Mouse (Mus musculus) ES-Bruce4 (cell line): ENCODE data around the gene Agmat. TPM values are rescaled to one million over a fixed set of nuclear protein-coding genes. Genes with fewer than 3 reads are reported as not detected.

Source experiments
- H3K27ac ChIP-seq: 2 replicates; pipeline ENCODE4 v1.5.1; 2012; ENCODE audit warnings: low read length, inconsistent platforms; ENCODE audit not compliant: insufficient read depth
- H3K27me3 ChIP-seq: 2 replicates; pipeline ENCODE4 v1.6.1; 2012; ENCODE audit warnings: mild to moderate bottlenecking, low read length, inconsistent platforms; ENCODE audit not compliant: control insufficient read depth, poor library complexity, insufficient read depth, severe bottlenecking
- H3K36me3 ChIP-seq: 2 replicates; pipeline ENCODE4 v1.6.1; 2012; ENCODE audit warnings: inconsistent platforms, mild to moderate bottlenecking, low read length, moderate library complexity; ENCODE audit not compliant: control insufficient read depth, poor library complexity, insufficient read depth, severe bottlenecking
- H3K4me1 ChIP-seq: one replicate; pipeline ENCODE4 v1.8.1; 2011; ENCODE audit warnings: low read length; ENCODE audit not compliant: control insufficient read depth, insufficient read depth
- H3K4me3 ChIP-seq: 2 replicates; pipeline ENCODE4 v1.5.1; 2011; ENCODE audit warnings: low read depth, mild to moderate bottlenecking, low read length
- H3K9ac ChIP-seq: 2 replicates; pipeline ENCODE4 v1.6.1; 2012; ENCODE audit warnings: low read depth, mild to moderate bottlenecking, inconsistent platforms; ENCODE audit not compliant: poor library complexity, severe bottlenecking
- H3K9me3 ChIP-seq: replicated peaks from 2 replicates; pipeline ENCODE4 v1.6.1; 2012; ENCODE audit warnings: mild to moderate bottlenecking, low read length, inconsistent platforms; ENCODE audit not compliant: control insufficient read depth, poor library complexity, insufficient read depth, severe bottlenecking
- CTCF ChIP-seq: IDR thresholded peaks from one replicate; pipeline ENCODE4 v1.8.1; 2011; ENCODE audit warnings: low read depth, low read length
- EP300 ChIP-seq: IDR thresholded peaks from 2 replicates; pipeline ENCODE4 v1.6.1; 2011; ENCODE audit warnings: low read depth, low read length; ENCODE audit not compliant: insufficient read depth
- POLR2A ChIP-seq: IDR thresholded peaks from one replicate; pipeline ENCODE4 v1.8.1; 2011; ENCODE audit warnings: low read length; ENCODE audit not compliant: insufficient read depth
- polyA plus RNA-seq: library from polyadenylated mRNA; stranded (reverse); fragments of >200 nt; gene quantifications from 2 replicates; pipeline ENCODE4 v1.2.4, GENCODE M21; 2011; ENCODE audit warnings: low read depth; ENCODE audit not compliant: missing spikeins, insufficient read depth, insufficient read length

Gene Agmat
- polyA plus RNA-seq, 1 experiment: not detected

DNA sequence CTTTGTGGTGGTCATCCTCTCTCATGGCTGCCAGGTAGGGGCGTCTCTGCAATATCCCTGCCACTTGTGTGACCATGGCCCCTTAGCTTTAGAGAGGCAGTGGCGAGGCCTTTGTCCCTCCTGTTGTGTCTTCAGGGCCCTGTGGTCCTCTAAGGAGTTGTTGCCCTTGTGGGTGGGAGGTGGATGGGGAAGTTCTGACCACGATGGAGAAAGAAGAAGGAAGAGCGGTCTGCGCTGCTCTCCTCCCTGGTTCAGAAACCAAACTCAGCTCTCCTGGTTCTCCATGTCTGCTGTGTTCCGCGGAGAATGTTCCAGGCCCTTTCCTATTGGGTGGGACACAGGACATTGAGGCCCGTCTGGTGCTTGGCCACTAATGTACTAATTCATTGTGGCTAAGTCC lies 59.4 kb downstream of the Agmat start:
- H3K9ac ChIP-seq: no peak overlapping the region
- H3K27me3 ChIP-seq: no peaks in the 10 kb centered on the region
- no peak overlapping the region for H3K27ac ChIP-seq
- H3K4me1 ChIP-seq: no peaks in the 10 kb centered on the region
- H3K9me3 ChIP-seq: no peaks in the 10 kb centered on the region
- H3K4me3 ChIP-seq: no peak overlapping the region
- no peak for TF ChIP-seq POLR2A
- TF ChIP-seq EP300: no peak
- no peak for TF ChIP-seq CTCF
- no peaks in the 10 kb centered on the region for H3K36me3 ChIP-seq

Other genes with a start within 250 kb of the Agmat start
- 39.6 and 46.9 TPM in 2 replicates for gene Spen, start 208.1 kb upstream of the Agmat start, polyA plus RNA-seq
- 73.8 and 76.6 TPM in 2 replicates for gene Fblim1, start 140.6 kb upstream of the Agmat start, polyA plus RNA-seq
- gene Tmem82, start 128.0 kb upstream of the Agmat start, polyA plus RNA-seq: 3.4 and 4.5 TPM in 2 replicates
- 0.82 and 1.8 TPM in 2 replicates for gene Slc25a34, start 122.9 kb upstream of the Agmat start, polyA plus RNA-seq
- 11.1 and 15.1 TPM in 2 replicates for gene Plekhm2, start 81.8 kb upstream of the Agmat start, polyA plus RNA-seq
- 4.1 TPM in 1 of 2 replicates, not detected in the other for gene Rsc1a1, start 61.1 kb upstream of the Agmat start, polyA plus RNA-seq
- 46.0 and 50.3 TPM in 2 replicates for gene Ddi2, start 23.3 kb upstream of the Agmat start, polyA plus RNA-seq
- gene Dnajc16, start 44.3 kb downstream of the Agmat start, polyA plus RNA-seq: 9.1 and 10.5 TPM in 2 replicates
- 17.6 and 20.7 TPM in 2 replicates for gene Casp9, start 46.9 kb downstream of the Agmat start, polyA plus RNA-seq
- not detected in 2 replicates for gene Cela2a, start 79.5 kb downstream of the Agmat start, polyA plus RNA-seq
- gene Ctrc, start 99.7 kb downstream of the Agmat start, polyA plus RNA-seq: not detected in 2 replicates
- gene Efhd2, start 128.2 kb downstream of the Agmat start, polyA plus RNA-seq: 14.5 and 16.3 TPM in 2 replicates